Mouse (Mus musculus) adrenal gland, postnatal 36 days (tissue): ENCODE measurements around the gene Ntan1. TPM values are rescaled to one million over a fixed set of nuclear protein-coding genes. Genes with fewer than 3 reads are reported as not detected.

Experiments
- DNase-seq, 2 experiments: peaks; one replicate each; pipeline ENCODE4 v3.0.0; 2021; ENCODE audit warnings: mixed read lengths in 1 of 2
- microRNA-seq: library from miRNA; unstranded; fragments of <30 nt; microRNA quantifications from one replicate; pipeline ENCODE4 v1.2.0, GENCODE M21; 2021
- total RNA-seq, 2 experiments: library from RNA; stranded (reverse); gene quantifications; 2 replicates each; pipeline ENCODE4 v1.2.3; 2021

Gene Ntan1
- total RNA-seq, 2 experiments from 2014 or later, result 56.1 to 56.6 TPM

GRCm38 (mm10) chr16:13830444-13830843 is 11.8 kb downstream of the Ntan1 start:
- no peak for DNase-seq

DNA sequence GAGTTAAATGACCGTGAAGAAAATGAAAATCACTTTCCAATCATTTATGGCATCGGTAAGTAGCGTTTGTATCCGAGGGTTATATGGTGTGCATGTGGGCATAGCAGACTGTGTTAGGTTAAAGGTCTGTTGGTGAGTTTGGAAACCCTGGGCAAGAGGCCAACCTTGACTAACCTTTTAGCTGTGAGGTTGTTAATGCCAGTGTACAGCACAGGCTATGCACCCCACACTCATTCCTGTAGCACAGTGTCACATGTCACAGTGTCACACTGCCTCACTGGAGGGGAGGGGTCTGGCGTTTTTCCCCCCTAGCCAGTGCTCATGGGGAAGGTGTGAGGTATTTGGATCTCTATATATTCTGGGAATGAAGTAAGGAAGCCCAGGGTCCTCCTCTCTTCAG is 13.0 kb downstream of the Ntan1 start:
- DNase-seq, result peak in 1 of 2 experiments; percentile 23

- no peak for DNase-seq
These were observed 15.7 kb downstream of the Ntan1 start for GRCm38 (mm10) chr16:13834382-13834781.

DNA sequence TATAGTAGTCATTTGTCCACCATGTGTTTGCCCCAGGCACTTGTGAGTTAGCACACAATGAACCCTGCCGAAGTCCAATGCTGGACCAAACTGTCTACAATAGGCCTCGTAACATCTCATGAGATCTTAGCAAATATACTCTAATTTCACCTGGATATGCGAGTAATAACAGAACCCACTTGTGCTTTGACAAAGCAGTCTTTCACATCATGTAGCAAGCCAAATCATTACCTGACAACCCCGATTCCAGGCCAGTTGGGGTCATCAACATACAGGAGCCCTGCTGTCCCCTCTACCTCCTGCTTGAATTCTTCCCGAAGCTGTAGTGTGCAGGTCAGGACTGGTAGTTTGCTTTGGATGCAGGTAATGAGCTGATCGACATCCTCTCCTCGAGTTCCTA is 21.4 kb downstream of the Ntan1 start:
- no peak for DNase-seq

DNA sequence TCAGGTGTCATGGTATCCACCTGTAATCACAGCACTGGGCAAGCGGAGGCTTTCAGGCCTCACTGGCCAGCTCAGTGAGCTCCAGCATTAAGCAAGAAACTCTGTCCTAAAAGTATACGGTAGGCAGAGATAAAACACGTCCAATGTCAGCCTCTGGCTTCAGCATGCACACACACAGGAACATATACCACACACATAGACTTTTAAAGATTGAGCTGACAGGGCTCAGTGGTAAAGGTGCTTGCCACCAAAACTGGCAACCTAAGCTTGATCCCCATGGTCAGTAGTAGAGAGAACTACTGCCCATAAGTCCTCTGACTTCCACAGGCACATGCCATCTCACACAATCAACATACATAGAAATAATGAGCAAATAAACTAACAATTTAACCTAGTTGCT is 22.3 kb downstream of the Ntan1 start:
- no peak for DNase-seq

DNA sequence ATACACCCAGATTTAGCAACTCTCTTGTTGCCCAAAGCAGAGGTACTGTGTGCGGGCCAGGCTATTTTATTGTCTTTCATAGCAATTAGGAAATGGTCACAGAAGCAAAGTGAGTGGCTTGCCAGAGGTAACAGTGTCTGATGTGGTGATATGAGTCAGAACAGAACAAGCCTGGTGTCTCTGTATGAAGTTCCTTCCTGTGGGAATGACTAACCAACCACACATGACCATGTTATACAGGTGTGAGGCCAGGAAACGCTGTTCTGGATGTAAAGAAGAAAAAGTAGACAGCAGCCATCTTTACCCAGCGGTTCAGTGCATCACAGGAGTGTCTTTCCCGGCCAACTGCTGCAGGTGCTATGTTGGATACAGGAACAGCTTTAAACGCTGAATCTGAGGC is 26.4 kb downstream of the Ntan1 start:
- DNase-seq, result no peak

DNA sequence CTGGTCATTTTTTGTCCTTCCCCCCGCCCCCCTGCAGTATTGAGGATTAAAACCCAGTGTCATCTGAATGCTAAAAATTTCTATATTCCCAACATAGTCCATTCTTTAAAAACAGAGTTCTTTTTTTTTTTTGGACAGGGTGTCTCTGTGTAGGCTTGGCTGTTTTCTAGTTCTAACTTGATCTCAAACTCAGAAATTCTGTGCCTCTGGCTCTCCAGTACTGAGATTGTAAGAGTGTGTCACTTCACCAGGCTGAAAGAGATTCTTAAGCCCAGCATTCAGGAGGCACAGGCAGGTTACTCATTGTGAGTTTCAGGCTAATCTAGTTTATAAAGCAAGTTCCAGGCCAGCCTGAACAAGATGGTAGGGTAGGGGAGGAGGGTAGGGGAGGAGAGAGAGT is 28.0 kb downstream of the Ntan1 start:
- DNase-seq, result no peak

GRCm38 (mm10) chr16:13848310-13848709 is 29.7 kb downstream of the Ntan1 start:
- no peak for DNase-seq

- no peak for DNase-seq
These were observed 32.8 kb downstream of the Ntan1 start for GRCm38 (mm10) chr16:13851446-13851845.

GRCm38 (mm10) chr16:13853886-13854285 is 35.2 kb downstream of the Ntan1 start:
- DNase-seq, result no peak

GRCm38 (mm10) chr16:13866076-13866475 is 47.4 kb downstream of the Ntan1 start:
- DNase-seq, result no peak

DNA sequence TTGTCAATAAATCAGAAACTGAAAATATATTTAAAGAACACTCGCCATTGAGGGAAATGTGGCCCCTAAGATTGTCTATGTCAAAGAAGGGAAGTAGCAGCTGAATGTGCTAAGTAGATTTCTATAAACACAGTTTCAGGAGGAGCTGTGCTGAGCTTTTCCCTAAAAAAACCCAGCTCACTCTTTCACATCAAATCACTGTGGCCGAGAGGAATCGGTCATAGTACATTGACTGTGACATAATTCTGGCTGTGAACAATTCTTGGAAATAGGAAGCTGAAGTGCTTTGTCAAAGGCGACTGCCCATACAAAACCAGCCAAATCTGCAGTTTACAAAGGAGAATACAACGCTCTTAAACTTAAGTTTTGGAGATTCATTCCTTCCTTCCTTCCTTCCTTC is 48.0 kb downstream of the Ntan1 start:
- DNase-seq, result no peak

DNA sequence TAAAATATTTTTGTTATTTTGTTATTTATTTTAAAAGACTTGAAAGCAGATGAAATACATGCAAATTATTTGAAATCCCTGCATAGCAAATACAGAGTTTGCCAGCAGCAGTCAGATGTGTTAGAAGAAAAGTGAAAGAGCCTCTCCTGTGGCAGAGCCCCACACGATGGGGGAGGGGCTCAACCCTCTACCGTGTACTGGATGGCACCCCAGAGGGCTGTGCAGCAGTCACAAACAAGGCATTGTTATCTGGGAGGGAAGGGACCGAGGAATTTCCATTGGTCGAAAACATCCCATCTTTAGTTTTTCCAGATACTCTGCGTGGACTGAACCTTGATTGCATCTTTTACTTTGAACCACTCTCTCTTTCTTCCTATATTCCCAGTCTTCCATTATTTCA is 48.8 kb downstream of the Ntan1 start:
- DNase-seq, result peak; percentile 4 to 34

- peak; percentile 9 to 26 for DNase-seq
These were observed 49.4 kb downstream of the Ntan1 start for GRCm38 (mm10) chr16:13867910-13868514.

- no peak for DNase-seq
These were observed 56.8 kb downstream of the Ntan1 start for GRCm38 (mm10) chr16:13875483-13875882.

DNA sequence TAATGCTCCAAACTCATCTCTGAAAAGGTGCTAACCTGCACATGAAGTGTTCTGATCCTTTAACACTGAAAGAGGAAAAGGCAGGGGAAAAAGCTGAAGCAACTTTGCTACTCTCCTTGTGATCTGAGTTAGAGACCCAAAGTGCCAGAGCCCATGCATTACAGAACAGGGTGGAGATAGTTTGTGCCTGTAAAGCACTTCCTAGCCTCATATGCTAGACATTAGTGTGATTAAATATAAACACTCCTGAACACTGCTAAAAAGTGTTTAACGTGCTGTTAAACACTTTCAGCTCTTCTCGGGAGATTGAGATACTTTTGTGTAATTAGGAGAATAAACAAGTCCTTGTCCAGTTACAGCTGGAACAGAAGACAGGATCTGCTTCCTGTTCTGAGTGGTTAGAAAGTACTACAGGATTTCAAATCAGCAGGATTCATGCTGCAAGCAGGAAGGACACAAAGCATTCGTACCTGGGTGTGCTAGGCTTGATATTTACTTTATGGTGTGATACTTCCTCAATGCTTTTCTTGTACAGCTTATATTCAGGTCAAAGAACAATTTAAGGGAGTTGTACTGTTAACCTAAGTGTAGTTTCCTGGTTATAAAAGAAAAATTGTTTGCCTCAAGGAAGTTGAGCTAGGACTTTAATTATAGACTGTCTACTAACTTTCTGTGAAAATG is 64.6 kb downstream of the Ntan1 start:
- DNase-seq, result no peak

Small RNA genes lying within 50 kb of the gene (microRNA-seq; reads per million reads assigned to microRNA genes)
- gene Gm27734, result not detected

Other genes starting within 250 kb of the Ntan1 start
- gene Parn, start 150.7 kb upstream of the Ntan1 start, total RNA-seq, result 10 to 100 TPM; 27.1 to 44.2 TPM
- gene Bfar, start 147.0 kb upstream of the Ntan1 start, total RNA-seq, result 10 to 100 TPM; 43.9 to 52.1 TPM
- gene 3110001I22Rik, start 146.9 kb upstream of the Ntan1 start, total RNA-seq, result 1 to 10 TPM; 4.1 to 6.4 TPM
- not detected for gene Pla2g10, start 87.9 kb upstream of the Ntan1 start, total RNA-seq
- gene Rrn3, start 38.1 kb upstream of the Ntan1 start, total RNA-seq, result 10 to 100 TPM; 51.4 to 54.2 TPM
- gene Pdxdc1, start 84.3 kb downstream of the Ntan1 start, total RNA-seq, result 10 to 100 TPM; 82.9 to 90.9 TPM
- gene Mpv17l, start 84.3 kb downstream of the Ntan1 start, total RNA-seq, result 10 to 100 TPM in 1 of 2 experiments, 1 to 10 TPM in 1; 9.1 to 12.7 TPM
- gene 2900011O08Rik, start 167.8 kb downstream of the Ntan1 start, total RNA-seq, result 1 to 10 TPM; 1.1 to 1.6 TPM
- gene Ifitm7, start 168.0 kb downstream of the Ntan1 start, total RNA-seq, result not detected